Comparison of ENCODE assay signal across 7 mouse cellular contexts in genomic region chr3:88630849-88631341, GRCm38 (mm10). TPM values are rescaled to one million over a fixed set of nuclear protein-coding genes. Genes with fewer than 3 reads are reported as not detected.
DNase-seq lines count a peak whose midpoint lies in the region; ATAC-seq lines count a peak whose summit lies in the region.

No protein-coding gene starts in this region.

- no peak for DNase-seq in neural tube, embryonic 10.5 days (ENCODE audit: extremely low spot score, low spot score)
- no peak for DNase-seq in embryo, embryonic 9.5 days (ENCODE audit: extremely low spot score)
- no peak for DNase-seq in T-cell, adult 2 months (ENCODE audit: low spot score)
- no peak for DNase-seq in adipocyte (ENCODE audit: low spot score)

- H3K36me3 ChIP-seq in neural tube, embryonic 13.5 days: peaks cover 86% of the 10 kb centered on the region
- peaks cover 48% of the 10 kb centered on the region for H3K36me3 ChIP-seq in heart, embryonic 15.5 days
- H3K36me3 ChIP-seq in liver, embryonic 15.5 days (replicated peaks): peaks cover 67% of the 10 kb centered on the region

- peak; percentile 14; the same call in 1 of the 2 replicates for ATAC-seq in neural tube, embryonic 13.5 days (ENCODE audit: low read depth)
- peak; percentile 29; the same call in 1 of the 2 replicates for ATAC-seq in heart, embryonic 15.5 days (replicated peaks; ENCODE audit: insufficient number of reproducible peaks, insufficient read depth, low FRiP score, low read depth)
- ATAC-seq in liver, embryonic 15.5 days (ENCODE audit: insufficient read depth): no peak

- no peak overlapping the region for H3K4me3 ChIP-seq in neural tube, embryonic 13.5 days
- no peak overlapping the region for H3K4me3 ChIP-seq in heart, embryonic 15.5 days
- no peak overlapping the region for H3K4me3 ChIP-seq in liver, embryonic 15.5 days (replicated peaks)

- H3K9ac ChIP-seq in neural tube, embryonic 13.5 days: no peak overlapping the region
- no peak overlapping the region for H3K9ac ChIP-seq in heart, embryonic 15.5 days
- no peak overlapping the region for H3K9ac ChIP-seq in liver, embryonic 15.5 days

- peak overlapping the region; percentile 13; the same call in 1 of the 2 replicates for H3K27ac ChIP-seq in neural tube, embryonic 13.5 days (replicated peaks)
- peak overlapping the region; percentile 68 for H3K27ac ChIP-seq in heart, embryonic 15.5 days
- H3K27ac ChIP-seq in liver, embryonic 15.5 days (replicated peaks): peak overlapping the region; percentile 6; the same call in 1 of the 2 replicates

- H3K4me2 ChIP-seq in neural tube, embryonic 13.5 days: no peak overlapping the region
- H3K4me2 ChIP-seq in heart, embryonic 15.5 days: peak overlapping the region; percentile 21
- no peak overlapping the region for H3K4me2 ChIP-seq in liver, embryonic 15.5 days

- no peaks in the 10 kb centered on the region for H3K27me3 ChIP-seq in neural tube, embryonic 13.5 days
- no peaks in the 10 kb centered on the region for H3K27me3 ChIP-seq in heart, embryonic 15.5 days
- no peaks in the 10 kb centered on the region for H3K27me3 ChIP-seq in liver, embryonic 15.5 days

- WGBS in neural tube, embryonic 13.5 days: 68% methylated on average over 6 of the region's 6 CpGs
- 38% methylated on average over 6 of the region's 6 CpGs for WGBS in heart, embryonic 15.5 days
- WGBS in liver, embryonic 15.5 days (ENCODE audit: insufficient replicate concordance): 49% methylated on average over 6 of the region's 6 CpGs

- peaks cover 59% of the 10 kb centered on the region for H3K4me1 ChIP-seq in neural tube, embryonic 13.5 days (replicated peaks)
- H3K4me1 ChIP-seq in heart, embryonic 15.5 days (replicated peaks): peaks cover 82% of the 10 kb centered on the region
- peaks cover 47% of the 10 kb centered on the region for H3K4me1 ChIP-seq in liver, embryonic 15.5 days (replicated peaks)

- no peaks in the 10 kb centered on the region for H3K9me3 ChIP-seq in neural tube, embryonic 13.5 days
- no peaks in the 10 kb centered on the region for H3K9me3 ChIP-seq in heart, embryonic 15.5 days (replicated peaks)
- H3K9me3 ChIP-seq in liver, embryonic 15.5 days (replicated peaks): no peaks in the 10 kb centered on the region

RNA-seq across cellular contexts. Expression of gene Rxfp4, which starts 22.0 kb away (rescaled TPM):
- polyA plus RNA-seq in neural tube, embryonic 13.5 days (2015; fragmentation: Nextera tagmentation; extraction: Ambion mirVana): not detected in 2 replicates
- polyA plus RNA-seq in heart, embryonic 15.5 days (2015; fragmentation: Nextera tagmentation; extraction: Ambion mirVana): not detected in 2 replicates
- polyA plus RNA-seq in liver, embryonic 15.5 days (2015; fragmentation: Nextera tagmentation; extraction: Ambion mirVana): not detected in 2 replicates

RNA-seq across cellular contexts. Expression of gene Arhgef2, which starts 25.1 kb away (rescaled TPM):
- polyA plus RNA-seq in neural tube, embryonic 13.5 days (2015; fragmentation: Nextera tagmentation; extraction: Ambion mirVana): 146 and 157 TPM in 2 replicates
- polyA plus RNA-seq in heart, embryonic 15.5 days (2015; fragmentation: Nextera tagmentation; extraction: Ambion mirVana): 72.8 and 82.5 TPM in 2 replicates
- 14.4 and 15.0 TPM in 2 replicates for polyA plus RNA-seq in liver, embryonic 15.5 days (2015; fragmentation: Nextera tagmentation; extraction: Ambion mirVana)

RNA-seq across cellular contexts. Expression of gene Khdc4, which starts 54.7 kb away (rescaled TPM):
- polyA plus RNA-seq in neural tube, embryonic 13.5 days (2015; fragmentation: Nextera tagmentation; extraction: Ambion mirVana): 95.0 and 104 TPM in 2 replicates
- 61.3 and 69.2 TPM in 2 replicates for polyA plus RNA-seq in heart, embryonic 15.5 days (2015; fragmentation: Nextera tagmentation; extraction: Ambion mirVana)
- 23.9 and 26.6 TPM in 2 replicates for polyA plus RNA-seq in liver, embryonic 15.5 days (2015; fragmentation: Nextera tagmentation; extraction: Ambion mirVana)

RNA-seq across cellular contexts. Expression of gene Ssr2, which starts 55.2 kb away (rescaled TPM):
- polyA plus RNA-seq in neural tube, embryonic 13.5 days (2015; fragmentation: Nextera tagmentation; extraction: Ambion mirVana): 157 and 164 TPM in 2 replicates
- 164 and 178 TPM in 2 replicates for polyA plus RNA-seq in heart, embryonic 15.5 days (2015; fragmentation: Nextera tagmentation; extraction: Ambion mirVana)
- 190 and 206 TPM in 2 replicates for polyA plus RNA-seq in liver, embryonic 15.5 days (2015; fragmentation: Nextera tagmentation; extraction: Ambion mirVana)

Comparison
In these comparisons a context has a peak if more than half of its experiments do, and no peak if none do; other contexts are left out.
1. H3K27ac ChIP-seq: peak in every context shown above with its lines; median percentile 68 in heart, embryonic 15.5 days; 13 in neural tube, embryonic 13.5 days; 6 in liver, embryonic 15.5 days.